Mouse (Mus musculus) CH12.LX (cell line): Measurements from ENCODE around the gene Tspan5.

Experiments used
- BHLHE40 ChIP-seq: IDR thresholded peaks from 2 replicates; pipeline ENCODE4 v1.6.1; 2011; ENCODE audit warnings: mild to moderate bottlenecking, low read depth, low read length, improper control_type of control experiment
- CTCF ChIP-seq, 2 experiments: IDR thresholded peaks in 1 of 2; conservative IDR thresholded peaks in 1 of 2; 2 replicates each; pipeline ENCODE4 v1.5.1; 2011 to 2012; ENCODE audit warnings: low read depth in 2 of 2, low read length in 2 of 2, improper control_type of control experiment in 1 of 2, inconsistent platforms in 1 of 2, mild to moderate bottlenecking in 1 of 2, moderate library complexity in 1 of 2
- GABPA ChIP-seq: IDR thresholded peaks from 2 replicates; pipeline ENCODE4 v1.6.1; 2012; ENCODE audit warnings: low read depth, low read length, improper control_type of control experiment, inconsistent platforms; ENCODE audit not compliant: insufficient replicate concordance
- POLR2A ChIP-seq: IDR thresholded peaks from 2 replicates; pipeline ENCODE4 v1.6.1; 2011; ENCODE audit warnings: low read depth, mild to moderate bottlenecking, improper control_type of control experiment, low read length
- RAD21 ChIP-seq: IDR thresholded peaks from 2 replicates; pipeline ENCODE4 v1.6.1; 2011; ENCODE audit warnings: low read depth, mild to moderate bottlenecking, low read length, improper control_type of control experiment, moderate library complexity
- SIN3A ChIP-seq: IDR thresholded peaks from 2 replicates; pipeline ENCODE4 v1.6.1; 2012; ENCODE audit warnings: low read length, improper control_type of control experiment, inconsistent platforms
- USF1 ChIP-seq: IDR thresholded peaks from 2 replicates; pipeline ENCODE4 v1.6.1; 2014; ENCODE audit warnings: low read depth, mild to moderate bottlenecking, inconsistent platforms, low read length, improper control_type of control experiment
- ZNF384 ChIP-seq: IDR thresholded peaks from 2 replicates; pipeline ENCODE4 v1.6.1; 2012; ENCODE audit warnings: low read depth, low read length, improper control_type of control experiment, inconsistent platforms

DNA sequence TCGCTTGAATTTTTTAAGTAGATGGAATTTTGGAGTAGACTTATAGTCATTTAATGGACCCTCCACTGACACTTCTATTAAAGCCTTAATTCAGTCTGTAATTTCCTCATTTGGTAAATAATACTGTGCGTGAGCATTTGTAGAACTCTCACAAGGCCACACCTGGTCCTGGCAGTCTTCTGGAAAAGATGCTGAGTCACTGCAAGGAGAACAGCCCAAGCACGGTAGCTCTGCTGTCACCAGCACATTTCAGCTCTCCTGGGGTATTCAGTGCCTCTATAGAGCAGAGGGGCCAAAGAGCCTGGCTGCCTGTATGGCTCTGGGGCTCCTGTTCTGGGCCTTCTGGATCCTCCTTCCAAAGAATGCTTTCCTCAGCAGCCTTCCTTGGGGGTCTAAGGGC, 11.2 kb upstream of the Tspan5 start:
- TF ChIP-seq GABPA (no peak), CTCF (conservative IDR thresholded peaks at IDR 0.05 in 1 of 2, IDR thresholded peaks at IDR 0.05 in 1 of 2; ENCODE audit: low read depth in 2 of 2, low read length in 2 of 2) (no peak), RAD21 (no peak), BHLHE40 (no peak), SIN3A (no peak), ZNF384 (no peak), USF1 (no peak), POLR2A (no peak)
